Mouse (Mus musculus): Measurements from ENCODE around the gene Bad.

- TF ChIP-seq CTCF (IDR thresholded peaks at IDR 0.05; ENCODE audit: low read depth) (no peak), EP300 (IDR thresholded peaks at IDR 0.05; ENCODE audit: low read depth) (no peak)
Measured at GRCm38 (mm10) chr19:6913991-6914390, 27.7 kb upstream of the Bad start.

Data from liver, embryonic 14.5 days (tissue).